Mouse (Mus musculus): ENCODE results near the gene Cd63. TPM values are rescaled to one million over a fixed set of nuclear protein-coding genes. Genes with fewer than 3 reads are reported as not detected.

Cd63 gene
- total RNA-seq, 2 experiments from 2014 or later = 103 to 142 TPM

Other genes starting within 250 kb of the Cd63 start
- 10 to 100 TPM; 17.7 to 20.7 TPM for gene Suox, start 226.9 kb upstream of the Cd63 start, total RNA-seq (2021)
- gene Rab5b, start 204.7 kb upstream of the Cd63 start, total RNA-seq (2021) = 10 to 100 TPM; 78.9 to 80.0 TPM
- under 1 TPM; 0.41 to 0.70 TPM for gene Pmel, start 196.8 kb upstream of the Cd63 start, total RNA-seq (2021)
- gene Cdk2, start 196.0 kb upstream of the Cd63 start, total RNA-seq (2021) = 1 to 10 TPM; 3.8 to 5.3 TPM
- gene Dgka, start 156.1 kb upstream of the Cd63 start, total RNA-seq (2021) = 1 to 10 TPM; 8.0 to 8.3 TPM
- 1 to 10 TPM; 9.8 to 10.0 TPM for gene Pym1, start 153.1 kb upstream of the Cd63 start, total RNA-seq (2021)
- 1 to 10 TPM; 1.7 to 3.6 TPM for gene Mmp19, start 110.1 kb upstream of the Cd63 start, total RNA-seq (2021)
- 10 to 100 TPM; 20.7 to 21.5 TPM for gene Dnajc14, start 96.9 kb upstream of the Cd63 start, total RNA-seq (2021)
- gene Tmem198b, start 96.6 kb upstream of the Cd63 start, total RNA-seq (2021) = 1 to 10 TPM; 3.4 to 4.2 TPM
- 10 to 100 TPM; 26.5 to 28.4 TPM for gene Sarnp, start 83.7 kb upstream of the Cd63 start, total RNA-seq (2021)
- gene Ormdl2, start 79.3 kb upstream of the Cd63 start, total RNA-seq (2021) = 1 to 10 TPM; 3.1 to 3.7 TPM
- 1 to 10 TPM; 3.9 to 4.1 TPM for gene Gdf11, start 9.3 kb upstream of the Cd63 start, total RNA-seq (2021)
- 1 to 10 TPM; 4.3 to 4.7 TPM for gene Rdh5, start 21.9 kb downstream of the Cd63 start, total RNA-seq (2021)
- 100 to 1,000 TPM; 152 to 165 TPM for gene Bloc1s1, start 23.0 kb downstream of the Cd63 start, total RNA-seq (2021)
- 10 to 100 TPM; 63.5 to 67.3 TPM for gene Itga7, start 32.8 kb downstream of the Cd63 start, total RNA-seq (2021)
- gene Mettl7b, start 60.0 kb downstream of the Cd63 start, total RNA-seq (2021) = under 1 TPM in 1 of 2 experiments, not detected in 1; 0.23 TPM
- not detected for gene Olfr9, start 88.4 kb downstream of the Cd63 start, total RNA-seq (2021)
- not detected for gene Olfr763, start 109.8 kb downstream of the Cd63 start, total RNA-seq (2021)
- not detected for gene Olfr764-ps1, start 138.9 kb downstream of the Cd63 start, total RNA-seq (2021)
- gene Olfr765, start 149.0 kb downstream of the Cd63 start, total RNA-seq (2021) = not detected
- not detected for gene Olfr766-ps1, start 168.0 kb downstream of the Cd63 start, total RNA-seq (2021)
- not detected for gene Olfr767, start 181.9 kb downstream of the Cd63 start, total RNA-seq (2021)
- gene Olfr768, start 198.4 kb downstream of the Cd63 start, total RNA-seq (2021) = not detected
- gene Olfr769, start 216.9 kb downstream of the Cd63 start, total RNA-seq (2021) = not detected
- gene Olfr770, start 238.0 kb downstream of the Cd63 start, total RNA-seq (2021) = not detected